Mouse (Mus musculus) splenic B cell, adult 2 months (primary cell): ENCODE measurements around the gene Acvrl1.
A peak's percentile ranks its signal among the peaks of the same experiment; 100 is the strongest.

Source experiments
- DNase-seq: peaks from one replicate; pipeline ENCODE4 v3.0.0-alpha.2; 2011; ENCODE audit warnings: low read depth, low spot score
- H3K27me3 ChIP-seq: 2 replicates; pipeline ENCODE4 v1.6.1; 2012; ENCODE audit warnings: mild to moderate bottlenecking, low read length, moderate library complexity, mixed read lengths; ENCODE audit not compliant: control insufficient read depth, poor library complexity, insufficient read depth, severe bottlenecking
- H3K36me3 ChIP-seq: 2 replicates; pipeline ENCODE4 v1.6.1; 2012; ENCODE audit warnings: mild to moderate bottlenecking, low read length, moderate library complexity, mixed read lengths; ENCODE audit not compliant: control insufficient read depth, poor library complexity, insufficient read depth, severe bottlenecking

Gene Acvrl1

DNA sequence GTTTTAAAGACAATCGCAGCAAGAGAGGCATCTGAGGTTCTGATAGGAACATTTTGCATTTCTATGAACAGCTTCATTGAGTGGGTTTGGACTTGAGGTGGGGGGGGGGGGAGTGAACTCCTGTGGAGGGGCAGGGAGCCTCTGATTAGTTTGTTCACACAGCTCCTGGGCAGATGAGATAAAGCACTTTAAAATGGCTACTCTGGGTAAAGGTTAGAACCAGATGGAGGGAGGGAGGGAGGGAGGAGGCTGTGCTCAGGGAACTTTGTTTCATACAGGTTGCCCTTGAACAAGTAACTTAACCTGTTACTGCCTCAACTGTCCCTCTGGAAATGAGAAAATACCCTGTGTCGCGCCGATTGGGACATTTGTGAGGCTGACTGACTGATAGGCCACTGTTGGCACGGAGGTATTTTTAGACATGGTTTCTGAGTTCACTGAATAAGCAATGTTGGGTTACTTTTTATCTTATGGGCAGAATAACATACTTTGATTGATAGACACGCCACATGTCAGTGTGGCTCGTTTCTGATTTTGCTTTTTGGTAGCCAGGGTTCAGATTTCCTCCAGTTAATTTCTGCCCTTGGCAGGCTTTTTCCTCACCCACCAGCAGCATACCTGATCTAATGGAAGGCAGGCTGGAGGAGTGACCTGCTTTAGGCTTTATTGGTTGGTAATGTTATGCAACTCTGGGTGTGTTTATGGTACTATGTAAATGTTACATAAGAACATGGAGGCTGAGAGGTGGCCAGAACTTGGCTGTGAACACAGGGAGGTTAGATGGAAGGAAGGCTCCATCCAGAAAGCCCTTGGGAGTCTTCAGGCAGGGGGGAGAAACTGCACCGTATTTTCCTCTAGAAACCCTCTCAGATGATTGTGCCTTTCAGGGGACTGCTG, 48.7 kb downstream of the Acvrl1 start:
- no peak for DNase-seq
- H3K27me3 ChIP-seq, result no peaks in the 10 kb centered on the region
- H3K36me3 ChIP-seq, result no peaks in the 10 kb centered on the region

DNA sequence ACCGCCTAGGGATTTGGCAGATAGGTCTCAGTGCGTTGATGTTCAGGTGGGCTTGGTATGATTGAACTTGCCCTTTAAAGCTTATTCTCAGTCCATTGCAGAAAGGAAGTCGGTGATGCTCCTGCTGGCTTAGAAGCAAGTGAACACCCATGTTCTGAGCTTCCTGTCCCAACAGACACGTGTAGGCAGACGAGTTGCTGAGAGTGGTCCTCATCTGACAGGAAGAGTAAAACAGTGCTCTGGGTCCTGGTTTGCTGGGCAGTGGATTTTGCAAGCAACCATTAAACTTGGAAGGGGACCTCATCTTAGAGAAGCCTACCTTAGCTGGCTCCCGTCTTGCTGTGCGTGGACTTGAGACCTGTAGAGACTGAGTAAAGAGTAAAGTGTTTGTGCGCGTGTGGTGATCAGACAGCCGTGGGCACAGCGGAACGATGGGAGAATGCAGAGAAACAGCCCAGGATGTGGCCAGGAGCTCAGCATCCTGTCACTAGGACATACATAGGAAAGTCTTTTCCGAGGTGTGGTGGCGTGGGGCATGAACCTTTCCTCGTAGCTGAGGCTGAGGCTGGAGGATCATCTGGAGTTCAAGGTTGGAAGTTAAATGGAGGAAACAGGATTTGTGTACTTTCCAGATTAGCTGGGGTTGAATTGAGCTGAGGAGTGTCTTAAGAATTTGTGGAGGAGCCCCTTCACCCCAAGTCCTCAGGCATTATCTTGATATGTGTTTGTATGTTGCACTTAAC, 52.2 kb downstream of the Acvrl1 start:
- no peaks in the 10 kb centered on the region for H3K27me3 ChIP-seq
- no peak for DNase-seq
- no peaks in the 10 kb centered on the region; the same call in 1 of the 2 replicates for H3K36me3 ChIP-seq

- Histone ChIP-seq H3K27me3 (no peaks in the 10 kb centered on the region), H3K36me3 (no peaks in the 10 kb centered on the region; the same call in 1 of the 2 replicates)
- DNase-seq, result no peak
Observed at GRCm38 (mm10) chr15:101181106-101181466, 52.8 kb downstream of the Acvrl1 start.

DNA sequence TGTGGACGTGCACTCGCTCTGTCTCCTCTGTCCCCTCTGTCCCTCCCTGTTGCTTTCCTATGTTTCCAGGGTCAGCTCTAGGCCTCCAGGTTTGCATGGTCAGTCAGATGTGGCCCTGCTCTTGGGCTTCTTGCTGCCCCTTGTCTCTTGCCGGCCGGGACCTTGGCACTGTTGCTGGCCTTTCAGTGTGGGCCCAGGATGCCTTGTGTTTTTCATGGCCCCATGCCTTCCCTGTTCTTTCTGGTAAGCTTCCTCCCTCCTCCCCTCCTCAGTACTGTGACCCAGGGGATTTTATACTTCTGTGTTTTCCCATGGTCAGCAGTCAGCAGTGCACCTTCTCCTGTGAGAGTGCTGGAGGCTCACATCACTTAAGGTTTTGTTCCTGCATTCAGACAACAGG, 53.2 kb downstream of the Acvrl1 start:
- DNase-seq, result no peak
- Histone ChIP-seq H3K27me3 (no peaks in the 10 kb centered on the region), H3K36me3 (no peaks in the 10 kb centered on the region; the same call in 1 of the 2 replicates)

DNA sequence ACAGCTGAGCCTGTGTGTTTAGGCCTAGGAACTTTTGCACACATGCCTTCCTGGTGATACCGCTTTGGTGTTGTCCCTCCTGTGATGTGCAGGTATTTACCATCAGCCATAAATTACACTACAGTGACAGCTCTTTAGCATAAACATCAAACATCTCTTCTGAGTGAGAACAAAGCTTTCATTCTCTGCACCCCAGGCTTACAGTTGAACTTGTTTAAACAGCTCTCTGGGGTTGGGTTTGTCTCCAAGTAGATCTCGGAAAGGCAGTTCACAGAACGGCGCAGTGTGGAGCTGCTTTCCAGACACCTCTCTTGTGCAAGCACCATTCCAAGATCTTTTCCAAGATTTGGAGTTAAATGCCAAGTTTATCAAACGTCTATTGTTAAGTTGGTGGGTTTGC, 54.4 kb downstream of the Acvrl1 start:
- Histone ChIP-seq H3K27me3 (no peaks in the 10 kb centered on the region), H3K36me3 (no peaks in the 10 kb centered on the region; the same call in 1 of the 2 replicates)
- no peak for DNase-seq

GRCm38 (mm10) chr15:101184300-101184699, 56.0 kb downstream of the Acvrl1 start:
- Histone ChIP-seq H3K36me3 (no peaks in the 10 kb centered on the region; the same call in 1 of the 2 replicates), H3K27me3 (no peaks in the 10 kb centered on the region)
- DNase-seq, result no peak

- Histone ChIP-seq H3K27me3 (no peaks in the 10 kb centered on the region), H3K36me3 (no peaks in the 10 kb centered on the region; the same call in 1 of the 2 replicates)
- DNase-seq, result no peak
Observed at GRCm38 (mm10) chr15:101185549-101185948, 57.2 kb downstream of the Acvrl1 start.

- DNase-seq, result peak; percentile 64
- Histone ChIP-seq H3K27me3 (no peaks in the 10 kb centered on the region), H3K36me3 (no peaks in the 10 kb centered on the region; the same call in 1 of the 2 replicates)
Observed at GRCm38 (mm10) chr15:101187907-101188306, 59.6 kb downstream of the Acvrl1 start.

- peak; percentile 43 for DNase-seq
- Histone ChIP-seq H3K36me3 (no peaks in the 10 kb centered on the region; the same call in 1 of the 2 replicates), H3K27me3 (no peaks in the 10 kb centered on the region)
Observed at GRCm38 (mm10) chr15:101189981-101190761, 61.8 kb downstream of the Acvrl1 start.

GRCm38 (mm10) chr15:101190762-101191150, 62.4 kb downstream of the Acvrl1 start:
- no peaks in the 10 kb centered on the region; the same call in 1 of the 2 replicates for H3K36me3 ChIP-seq
- peak; percentile 85 for DNase-seq
- H3K27me3 ChIP-seq, result no peaks in the 10 kb centered on the region

DNA sequence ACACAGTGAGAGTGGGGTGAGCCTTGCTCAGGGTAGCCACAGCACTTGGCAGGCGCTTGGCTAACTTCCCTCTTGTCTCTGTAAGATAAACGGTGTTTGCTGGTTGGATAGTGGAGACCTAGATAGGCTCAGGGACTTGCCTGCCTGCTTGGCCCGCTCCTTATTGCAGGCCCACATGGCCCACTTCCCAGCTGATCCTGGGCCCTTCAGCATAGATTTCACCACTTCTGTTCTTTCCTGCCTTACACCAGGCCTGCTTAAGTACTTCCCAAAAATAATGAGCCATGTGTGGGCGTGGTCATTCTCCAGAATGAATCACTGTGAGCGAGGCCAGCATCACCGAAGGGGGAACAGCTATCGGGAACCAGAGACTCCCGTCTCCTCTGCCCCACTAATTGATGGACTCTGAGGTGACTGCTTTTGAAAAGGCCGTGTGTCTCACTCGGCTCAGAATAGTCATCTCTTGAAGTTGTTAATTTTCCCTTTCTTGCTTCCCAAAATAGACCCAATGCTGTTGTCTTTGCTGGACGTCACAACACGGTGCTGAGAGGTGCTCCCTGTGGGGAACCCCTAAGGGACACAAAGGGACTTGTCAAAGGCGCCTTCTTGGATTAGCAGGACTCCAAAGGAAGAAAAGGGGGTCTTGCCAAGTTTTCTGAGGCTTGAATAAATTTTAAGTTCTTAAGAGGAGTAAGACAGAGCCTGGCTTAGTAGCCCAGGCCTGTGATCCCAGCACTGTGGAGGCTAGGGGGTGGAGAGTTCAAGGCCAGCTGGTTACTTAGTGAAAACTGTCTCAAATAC, 63.3 kb downstream of the Acvrl1 start:
- Histone ChIP-seq H3K36me3 (no peaks in the 10 kb centered on the region; the same call in 1 of the 2 replicates), H3K27me3 (no peaks in the 10 kb centered on the region)
- no peak for DNase-seq

DNA sequence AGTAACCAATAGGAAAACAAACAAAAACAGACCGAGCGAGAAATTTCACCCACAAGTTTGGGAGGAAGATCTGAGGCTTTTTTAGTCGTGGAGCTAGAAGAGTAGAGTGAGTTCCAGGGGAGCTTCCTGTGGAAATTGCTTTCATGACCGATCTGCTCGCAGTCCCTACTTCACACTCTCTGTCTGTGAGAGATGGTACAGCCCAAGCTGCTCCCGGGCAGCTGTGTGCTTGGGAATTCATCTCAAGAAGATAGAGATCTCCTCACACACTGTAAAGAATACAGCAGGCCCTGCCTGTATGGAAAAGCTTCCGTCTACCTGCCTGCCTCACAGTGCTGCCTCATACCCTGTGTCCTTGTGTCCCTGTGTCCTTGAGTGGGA, 63.9 kb downstream of the Acvrl1 start:
- Histone ChIP-seq H3K36me3 (no peaks in the 10 kb centered on the region; the same call in 1 of the 2 replicates), H3K27me3 (no peaks in the 10 kb centered on the region)
- DNase-seq, result no peak

GRCm38 (mm10) chr15:101192651-101193050, 64.3 kb downstream of the Acvrl1 start:
- Histone ChIP-seq H3K36me3 (no peaks in the 10 kb centered on the region; the same call in 1 of the 2 replicates), H3K27me3 (no peaks in the 10 kb centered on the region)
- no peak for DNase-seq

- no peak for DNase-seq
- H3K36me3 ChIP-seq, result no peaks in the 10 kb centered on the region; the same call in none of the 2 replicates
Observed at GRCm38 (mm10) chr15:101193971-101194370, 65.6 kb downstream of the Acvrl1 start.

More at GRCm38 (mm10) chr15:101193971-101194370, 65.6 kb downstream of the Acvrl1 start:
- H3K27me3 ChIP-seq, result no peaks in the 10 kb centered on the region
